Comparison of ENCODE assay signal across 15 mouse cellular contexts in genomic region chr7:35267841-35268240, GRCm38 (mm10). TPM values are rescaled to one million over a fixed set of nuclear protein-coding genes. Genes with fewer than 3 reads are reported as not detected.
DNase-seq lines count a peak whose midpoint lies in the region; ATAC-seq and TF ChIP-seq lines count a peak whose summit lies in the region.
"Had no signal": no experiment of that assay in that cellular context is flagged by ENCODE, and none has a peak within 500 bp of the region (broad histone marks: within the 10 kb centered on the region; RNA-seq: fewer than 3 reads in every experiment).

No protein-coding gene starts in this region.

- 0 out of 2 replicates have a peak, but pooled peaks cover 5% of the 10 kb centered on the region for H3K4me1 ChIP-seq in intestine, postnatal 0 days (replicated peaks; ENCODE audit: control insufficient read depth, insufficient read depth, low read length)
- H3K4me1 ChIP-seq in intestine, embryonic 16.5 days (ENCODE audit: control insufficient read depth, insufficient read depth, low read length) = peaks cover 6% of the 10 kb centered on the region
- H3K4me1 ChIP-seq in midbrain, postnatal 0 days (ENCODE audit: insufficient read depth, low read length) = no peaks in the 10 kb centered on the region
- no peaks in the 10 kb centered on the region for H3K4me1 ChIP-seq in midbrain, embryonic 11.5 days (ENCODE audit: control insufficient read depth, insufficient read depth, low read length)
- peaks cover 7% of the 10 kb centered on the region for H3K4me1 ChIP-seq in thymus, adult 2 months (replicated peaks; ENCODE audit: control insufficient read depth, insufficient read depth, low read length)
- H3K4me1 ChIP-seq: stomach, embryonic 15.5 days had no signal

- no peak for TF ChIP-seq POLR2A in thymus, adult 2 months (IDR thresholded peaks at IDR 0.05; ENCODE audit: control insufficient read depth, extremely low read depth, insufficient read depth, low read length, poor library complexity)

- no peaks in the 10 kb centered on the region for H3K36me3 ChIP-seq in intestine, postnatal 0 days (ENCODE audit: control insufficient read depth, insufficient read depth)
- no peaks in the 10 kb centered on the region for H3K36me3 ChIP-seq in intestine, embryonic 16.5 days (ENCODE audit: control insufficient read depth, insufficient read depth, low read length)
- no peaks in the 10 kb centered on the region for H3K36me3 ChIP-seq in midbrain, postnatal 0 days (ENCODE audit: insufficient read depth, low read length)
- H3K36me3 ChIP-seq in midbrain, embryonic 11.5 days (ENCODE audit: control insufficient read depth, insufficient read depth, low read length) = no peaks in the 10 kb centered on the region
- H3K36me3 ChIP-seq in splenic B cell, adult 2 months (ENCODE audit: control insufficient read depth, insufficient read depth, low read length, poor library complexity, severe bottlenecking) = no peaks in the 10 kb centered on the region
- no peaks in the 10 kb centered on the region for H3K36me3 ChIP-seq in thymus, adult 2 months (ENCODE audit: control insufficient read depth, insufficient read depth, low read length)
- H3K36me3 ChIP-seq: G1E; hindbrain, embryonic 12.5 days; limb, embryonic 10.5 days; stomach, embryonic 15.5 days had no signal

- 73% methylated on average over 5 of the region's 5 CpGs for WGBS in intestine, postnatal 0 days
- WGBS in intestine, embryonic 16.5 days = 62% methylated on average over 5 of the region's 5 CpGs
- 74% methylated on average over 5 of the region's 5 CpGs for WGBS in midbrain, postnatal 0 days
- 68% methylated on average over 5 of the region's 5 CpGs for WGBS in midbrain, embryonic 11.5 days
- WGBS in thymus, adult 2 months = 75% methylated on average over 5 of the region's 5 CpGs

- TF ChIP-seq CTCF in intestine, postnatal 0 days (IDR thresholded peaks at IDR 0.05; ENCODE audit: low read depth) = peak; percentile 42
- 0 out of 2 replicates have a peak, but pooled peaks have one; percentile 7 for TF ChIP-seq CTCF in midbrain, postnatal 0 days (IDR thresholded peaks at IDR 0.05)
- TF ChIP-seq CTCF in Patski (IDR thresholded peaks at IDR 0.05) = peak; percentile 45
- TF ChIP-seq CTCF in thymus, adult 2 months (IDR thresholded peaks at IDR 0.05; ENCODE audit: borderline replicate concordance, control insufficient read depth, extremely low read depth, insufficient read depth, low read length, poor library complexity) = no peak

- H3K4me3 ChIP-seq in intestine, postnatal 0 days (ENCODE audit: low read depth, low read length) = no peak overlapping the region
- H3K4me3 ChIP-seq in intestine, embryonic 16.5 days (ENCODE audit: low read length) = no peak overlapping the region
- no peak overlapping the region for H3K4me3 ChIP-seq in midbrain, postnatal 0 days (ENCODE audit: low read depth, low read length)
- no peak overlapping the region for H3K4me3 ChIP-seq in midbrain, embryonic 11.5 days (ENCODE audit: low read depth, low read length)
- no peak overlapping the region for H3K4me3 ChIP-seq in thymus, adult 2 months (ENCODE audit: control insufficient read depth, insufficient read depth, low read length)
- H3K4me3 ChIP-seq: erythroblast, embryonic 14.5 days; hindbrain, embryonic 12.5 days; limb, embryonic 10.5 days; stomach, embryonic 15.5 days had no signal

- ATAC-seq in intestine, postnatal 0 days = no peak
- ATAC-seq in intestine, embryonic 16.5 days = no peak
- no peak for ATAC-seq in midbrain, postnatal 0 days (ENCODE audit: low FRiP score)
- no peak for ATAC-seq in midbrain, embryonic 11.5 days (ENCODE audit: low FRiP score)
- ATAC-seq in Patski = no peak

- POLR2A ChIA-PET in Patski (lab: Charles Lee) = no interaction called here

- no peak overlapping the region for H3K9ac ChIP-seq in intestine, postnatal 0 days (ENCODE audit: low read depth, low read length)
- H3K9ac ChIP-seq in intestine, embryonic 16.5 days (ENCODE audit: low read depth, low read length) = no peak overlapping the region
- no peak overlapping the region for H3K9ac ChIP-seq in midbrain, postnatal 0 days (replicated peaks; ENCODE audit: low read length, poor library complexity, severe bottlenecking)
- H3K9ac ChIP-seq in midbrain, embryonic 11.5 days (ENCODE audit: low read length) = no peak overlapping the region
- H3K9ac ChIP-seq: hindbrain, embryonic 12.5 days; stomach, embryonic 15.5 days had no signal

- CTCF ChIA-PET in Patski (lab: Charles Lee) = no interaction called here

- DNase-seq in midbrain, postnatal 0 days (ENCODE audit: low spot score) = no peak
- no peak for DNase-seq in midbrain, embryonic 11.5 days (ENCODE audit: low spot score, missing footprints)
- DNase-seq in Patski (ENCODE audit: low read depth, low spot score) = no peak
- peak; percentile 19 for DNase-seq in splenic B cell, adult 2 months (ENCODE audit: low read depth, low spot score)
- DNase-seq in thymus, adult 2 months = no peak
- no peak for DNase-seq in natural killer cell, adult 2 months (ENCODE audit: low spot score in 2 of 2)
- DNase-seq: adrenal gland, adult 8-10 months; lung, postnatal 4 days had no signal

- H3K9me3 ChIP-seq in intestine, postnatal 0 days (ENCODE audit: control insufficient read depth) = no peaks in the 10 kb centered on the region
- no peaks in the 10 kb centered on the region for H3K9me3 ChIP-seq in intestine, embryonic 16.5 days (ENCODE audit: control insufficient read depth, low read length)
- H3K9me3 ChIP-seq in midbrain, postnatal 0 days (ENCODE audit: low read length) = no peaks in the 10 kb centered on the region
- H3K9me3 ChIP-seq in midbrain, embryonic 11.5 days (ENCODE audit: control insufficient read depth, low read length) = no peaks in the 10 kb centered on the region
- H3K9me3 ChIP-seq: G1E; hindbrain, embryonic 12.5 days; limb, embryonic 10.5 days; stomach, embryonic 15.5 days had no signal

- H3K4me2 ChIP-seq in intestine, postnatal 0 days (replicated peaks; ENCODE audit: low read depth) = no peak overlapping the region
- no peak overlapping the region for H3K4me2 ChIP-seq in intestine, embryonic 16.5 days (ENCODE audit: low read depth, low read length)
- no peak overlapping the region for H3K4me2 ChIP-seq in midbrain, postnatal 0 days (ENCODE audit: low read depth, low read length, poor library complexity, severe bottlenecking)
- H3K4me2 ChIP-seq in midbrain, embryonic 11.5 days = no peak overlapping the region
- H3K4me2 ChIP-seq: hindbrain, embryonic 12.5 days; stomach, embryonic 15.5 days had no signal

- no peaks in the 10 kb centered on the region for H3K27me3 ChIP-seq in intestine, postnatal 0 days (replicated peaks; ENCODE audit: control insufficient read depth, insufficient read depth, low read length)
- no peaks in the 10 kb centered on the region for H3K27me3 ChIP-seq in intestine, embryonic 16.5 days (replicated peaks; ENCODE audit: control insufficient read depth, insufficient read depth, low read length)
- H3K27me3 ChIP-seq in midbrain, postnatal 0 days (ENCODE audit: insufficient read depth, low read length) = no peaks in the 10 kb centered on the region
- H3K27me3 ChIP-seq in midbrain, embryonic 11.5 days (ENCODE audit: control insufficient read depth, insufficient read depth, low read length) = no peaks in the 10 kb centered on the region
- H3K27me3 ChIP-seq in Patski = peaks cover 5% of the 10 kb centered on the region
- H3K27me3 ChIP-seq in splenic B cell, adult 2 months (ENCODE audit: control insufficient read depth, insufficient read depth, low read length, poor library complexity, severe bottlenecking) = no peaks in the 10 kb centered on the region
- no peaks in the 10 kb centered on the region for H3K27me3 ChIP-seq in thymus, adult 2 months (ENCODE audit: control insufficient read depth, insufficient read depth, low read length)
- H3K27me3 ChIP-seq: hindbrain, embryonic 12.5 days; stomach, embryonic 15.5 days had no signal

- in situ Hi-C loops in Patski (cut with MboI; ENCODE audit: low pct_unique_long_range_greater_than_20kb) = loop anchor here (10.0 kb wide), 1 partner anchor 243 kb away; no protein-coding TSS in a partner anchor

- no peak overlapping the region for H3K27ac ChIP-seq in intestine, postnatal 0 days (ENCODE audit: low read depth, low read length)
- no peak overlapping the region for H3K27ac ChIP-seq in intestine, embryonic 16.5 days (ENCODE audit: low read length)
- no peak overlapping the region for H3K27ac ChIP-seq in midbrain, postnatal 0 days (ENCODE audit: low read depth, low read length)
- H3K27ac ChIP-seq in midbrain, embryonic 11.5 days (ENCODE audit: low read depth, low read length) = no peak overlapping the region
- H3K27ac ChIP-seq in thymus, adult 2 months (ENCODE audit: control insufficient read depth, insufficient read depth, low read length) = no peak overlapping the region
- H3K27ac ChIP-seq: hindbrain, embryonic 12.5 days; limb, embryonic 10.5 days; stomach, embryonic 15.5 days had no signal

RNA-seq across cellular contexts. Expression of gene Gpatch1, which starts 50.4 kb away (rescaled TPM):
- 8.6 and 9.1 TPM in 2 replicates for polyA plus RNA-seq in intestine, postnatal 0 days (2015; fragmentation: Nextera tagmentation; extraction: Ambion mirVana)
- 14.8 and 15.3 TPM in 2 replicates for polyA plus RNA-seq in intestine, embryonic 16.5 days (2015; fragmentation: Nextera tagmentation; extraction: Ambion mirVana)
- total RNA-seq in midbrain, postnatal 0 days (2014; rRNA removed) = 8.0 and 11.5 TPM in 2 replicates
- polyA plus RNA-seq in midbrain, postnatal 0 days (2015; fragmentation: Nextera tagmentation; extraction: Ambion mirVana) = 21.9 and 22.2 TPM in 2 replicates
- 19.4 and 20.2 TPM in 2 replicates for polyA plus RNA-seq in midbrain, embryonic 11.5 days (2014; fragmentation: Nextera tagmentation; extraction: Ambion mirVana)
- 15.5 TPM for polyA plus RNA-seq in Patski (2021)
- 5.8 and 6.0 TPM in 2 replicates for polyA plus RNA-seq in thymus, adult 2 months (2012; rRNA removed)

RNA-seq across cellular contexts. Expression of gene Lrp3, which starts 52.5 kb away (rescaled TPM):
- 1.6 and 2.1 TPM in 2 replicates for polyA plus RNA-seq in intestine, postnatal 0 days (2015; fragmentation: Nextera tagmentation; extraction: Ambion mirVana)
- polyA plus RNA-seq in intestine, embryonic 16.5 days (2015; fragmentation: Nextera tagmentation; extraction: Ambion mirVana) = 2.8 and 3.3 TPM in 2 replicates
- total RNA-seq in midbrain, postnatal 0 days (2014; rRNA removed) = 136 and 159 TPM in 2 replicates
- polyA plus RNA-seq in midbrain, postnatal 0 days (2015; fragmentation: Nextera tagmentation; extraction: Ambion mirVana) = 21.7 and 23.7 TPM in 2 replicates
- polyA plus RNA-seq in midbrain, embryonic 11.5 days (2014; fragmentation: Nextera tagmentation; extraction: Ambion mirVana) = 15.2 and 17.3 TPM in 2 replicates
- polyA plus RNA-seq in Patski (2021) = 5.1 TPM
- polyA plus RNA-seq in thymus, adult 2 months (2012; rRNA removed) = 2.4 TPM in 2 replicates
- polyA plus RNA-seq: G1E had no signal
